Mouse (Mus musculus) frontal cortex, postnatal 25 days (tissue): Measurements from ENCODE around the gene Fgf10.

Source experiments
- DNase-seq, 2 experiments: peaks; one replicate each; pipeline ENCODE4 v3.0.0; 2022; ENCODE audit warnings: low spot score in 2 of 2

Fgf10 gene

DNA sequence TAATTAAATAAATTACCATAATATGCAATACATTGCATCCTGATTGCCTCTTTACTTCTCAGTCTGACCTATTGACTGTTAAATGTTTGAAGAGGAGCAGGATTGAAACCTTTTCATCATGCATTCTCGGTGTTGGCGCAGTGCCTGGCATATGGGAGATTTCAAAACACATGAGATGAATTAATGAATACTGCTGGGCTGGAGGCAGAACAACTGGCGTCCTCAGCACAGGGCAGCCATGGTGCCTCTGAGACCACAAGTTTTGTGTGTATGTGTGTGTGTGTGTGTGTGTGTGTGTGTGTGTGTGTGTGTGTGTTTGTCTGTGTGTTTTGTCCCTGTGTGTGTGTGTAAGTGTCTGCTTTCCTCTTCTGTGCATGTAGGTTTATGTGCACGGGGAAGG is 165.5 kb downstream of the Fgf10 start:
- DNase-seq = no peak
